Mouse (Mus musculus) embryonic fibroblast, embryonic 13.5 days (primary cell): Measurements from ENCODE around the gene Gprc5c. TPM values are rescaled to one million over a fixed set of nuclear protein-coding genes. Genes with fewer than 3 reads are reported as not detected.
A peak's percentile ranks its signal among the peaks of the same experiment; 100 is the strongest.

Source experiments
- H3K27ac ChIP-seq: 2 replicates; pipeline ENCODE4 v1.5.1; 2012; ENCODE audit warnings: low read length, control low read depth, inconsistent platforms; ENCODE audit not compliant: insufficient read depth
- H3K4me1 ChIP-seq: 2 replicates; pipeline ENCODE4 v1.6.1; 2011; ENCODE audit warnings: low read length; ENCODE audit not compliant: control insufficient read depth, insufficient read depth
- H3K4me3 ChIP-seq: 2 replicates; pipeline ENCODE4 v1.5.1; 2011; ENCODE audit warnings: mild to moderate bottlenecking, control low read depth, low read length; ENCODE audit not compliant: insufficient read depth
- CTCF ChIP-seq: IDR thresholded peaks from 2 replicates; pipeline ENCODE4 v1.5.1; 2011; ENCODE audit warnings: mild to moderate bottlenecking, control low read depth, low read length, moderate library complexity, borderline replicate concordance; ENCODE audit not compliant: insufficient read depth
- POLR2A ChIP-seq: IDR thresholded peaks from 2 replicates; pipeline ENCODE4 v1.6.1; 2011; ENCODE audit warnings: low read depth, mild to moderate bottlenecking, control low read depth, low read length, moderate library complexity
- polyA plus RNA-seq: library from polyadenylated mRNA; stranded (reverse); fragments of >200 nt; gene quantifications from 2 replicates; pipeline ENCODE4 v1.2.4, GENCODE M21; 2011; ENCODE audit warnings: low read depth; ENCODE audit not compliant: missing spikeins, insufficient read length

Gene Gprc5c
- polyA plus RNA-seq: 6.4 and 9.2 TPM in 2 replicates

DNA sequence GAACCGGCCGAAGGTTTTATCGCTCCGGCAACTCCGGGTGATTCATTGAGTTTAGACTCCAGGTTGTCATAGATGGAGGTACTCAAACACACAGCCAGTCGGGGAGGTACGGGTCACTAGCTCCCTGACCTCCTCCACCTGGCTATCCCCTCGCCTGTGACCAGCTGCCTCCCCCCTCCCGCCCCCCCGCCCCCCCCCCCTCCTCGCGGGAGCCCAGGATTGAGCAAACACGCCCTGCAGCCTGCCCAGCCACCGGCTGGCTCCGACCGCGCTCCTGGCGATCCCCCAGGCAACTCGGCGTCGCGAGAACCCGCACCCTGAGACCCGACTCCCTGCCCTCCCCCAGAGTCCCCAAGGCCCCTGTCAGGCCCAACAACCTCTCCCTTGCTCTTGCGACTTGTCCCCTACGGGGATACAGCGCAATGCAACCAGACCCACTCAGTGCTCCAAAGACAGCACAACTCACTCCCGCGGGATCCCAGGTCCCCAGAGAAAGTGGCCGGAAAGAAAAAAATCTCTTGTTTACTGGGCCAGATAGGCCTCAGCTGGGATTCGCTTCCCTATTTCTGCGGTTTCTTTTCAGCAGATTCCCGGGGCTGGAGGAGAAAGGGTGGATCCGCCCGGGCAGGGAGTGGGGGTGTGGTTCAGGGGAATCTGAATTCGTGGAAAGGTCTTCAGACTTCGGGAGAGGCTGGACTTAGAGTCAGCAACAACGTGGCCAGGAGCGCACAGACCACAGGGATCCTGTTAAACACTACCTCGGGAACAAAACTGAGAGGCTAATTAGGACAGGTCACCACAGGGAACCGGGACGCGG, at the start of gene Gprc5c:
Gene Gprc5c (plus strand): TSS at position 701 of the 817 bp plus-strand sequence.
- Histone ChIP-seq H3K4me1 (no peaks in the 10 kb centered on the region), H3K4me3 (peak within 1 kb of the TSS; percentile 55), H3K27ac (no peak within 1 kb of the TSS)
- peak; percentile 30; the same call in 1 of the 2 replicates for TF ChIP-seq POLR2A
- no peak for TF ChIP-seq CTCF

DNA sequence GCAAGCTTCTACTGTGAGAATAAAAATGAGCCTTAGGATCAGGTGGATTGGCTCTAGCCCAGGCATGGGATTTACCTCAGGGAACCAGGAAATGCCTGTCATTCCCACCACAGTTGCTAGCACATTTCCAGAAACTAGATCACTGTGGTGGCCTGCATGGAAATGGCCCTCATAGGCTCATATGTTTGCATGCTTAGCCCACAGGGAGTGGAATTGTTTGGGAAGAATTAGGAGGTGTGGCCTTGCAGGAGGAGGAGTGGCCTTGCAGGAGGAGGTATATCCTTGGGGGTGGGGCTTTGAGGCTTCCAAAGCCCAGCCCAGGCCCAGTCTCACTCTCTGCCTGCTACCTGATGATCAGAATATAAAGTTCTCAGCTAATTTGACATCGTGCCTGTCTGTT, 49.0 kb upstream of the Gprc5c start:
- H3K27ac ChIP-seq: no peak overlapping the region
- TF ChIP-seq POLR2A (no peak), CTCF (no peak)
- H3K4me3 ChIP-seq: no peak overlapping the region
- no peaks in the 10 kb centered on the region for H3K4me1 ChIP-seq

DNA sequence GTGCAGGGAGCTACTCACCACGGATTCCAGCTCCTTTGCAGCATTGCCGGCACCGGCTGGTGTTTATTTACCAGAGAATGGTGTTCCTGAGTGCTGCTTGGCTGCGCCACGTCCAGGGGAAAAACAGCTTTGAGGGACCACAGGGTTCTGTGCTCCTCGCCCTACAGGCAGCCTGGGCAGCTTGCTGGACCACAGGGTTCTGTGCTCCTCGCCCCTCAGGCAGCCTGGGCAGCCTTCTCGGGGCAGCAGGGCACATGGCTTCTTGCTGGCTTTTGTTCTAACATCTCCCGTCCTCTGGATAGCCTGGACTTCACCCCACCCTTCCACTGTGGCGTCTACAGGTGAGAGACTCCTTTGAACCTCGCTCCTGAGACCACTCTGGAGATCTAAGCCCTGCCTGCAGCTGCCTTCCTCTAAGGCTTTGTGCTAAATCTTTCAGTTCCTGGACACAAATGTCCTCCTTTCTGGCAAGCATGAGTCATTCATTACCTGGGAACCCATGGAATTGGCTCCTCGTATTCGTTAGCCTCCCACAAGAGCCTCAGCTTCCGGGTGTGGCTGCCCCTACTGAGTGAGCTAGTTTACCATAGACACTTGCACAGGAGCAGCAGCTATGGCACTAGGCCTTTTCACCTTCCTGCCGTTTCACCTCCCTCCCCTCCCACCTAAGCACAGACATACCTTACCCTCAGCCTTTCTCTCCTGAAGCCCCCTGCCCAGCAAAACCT, 48.2 kb upstream of the Gprc5c start:
- peaks cover 5% of the 10 kb centered on the region; the same call in 1 of the 2 replicates for H3K4me1 ChIP-seq
- H3K27ac ChIP-seq: no peak overlapping the region
- TF ChIP-seq CTCF (no peak), POLR2A (no peak)
- no peak overlapping the region for H3K4me3 ChIP-seq

DNA sequence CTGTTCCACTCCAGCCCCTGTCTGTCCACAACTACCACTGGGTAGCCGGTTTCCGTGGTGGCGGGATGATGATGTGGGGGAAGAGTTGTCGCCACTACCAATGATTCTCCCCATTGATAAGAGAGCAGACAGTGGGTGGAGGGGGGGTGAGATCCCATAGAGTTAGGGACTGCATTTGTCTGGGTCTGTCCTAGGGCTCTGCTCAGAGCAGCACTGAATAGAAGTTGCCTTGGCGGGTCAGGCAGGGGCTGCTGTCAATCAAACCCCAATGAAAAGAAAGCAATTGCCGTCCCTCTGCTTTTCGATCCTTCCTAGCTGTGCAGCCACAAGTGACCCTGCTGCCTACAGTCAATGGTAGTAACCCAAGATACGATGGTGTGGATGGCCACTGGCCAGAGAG, 47.0 kb upstream of the Gprc5c start:
- no peak overlapping the region for H3K27ac ChIP-seq
- TF ChIP-seq CTCF (no peak), POLR2A (no peak)

DNA sequence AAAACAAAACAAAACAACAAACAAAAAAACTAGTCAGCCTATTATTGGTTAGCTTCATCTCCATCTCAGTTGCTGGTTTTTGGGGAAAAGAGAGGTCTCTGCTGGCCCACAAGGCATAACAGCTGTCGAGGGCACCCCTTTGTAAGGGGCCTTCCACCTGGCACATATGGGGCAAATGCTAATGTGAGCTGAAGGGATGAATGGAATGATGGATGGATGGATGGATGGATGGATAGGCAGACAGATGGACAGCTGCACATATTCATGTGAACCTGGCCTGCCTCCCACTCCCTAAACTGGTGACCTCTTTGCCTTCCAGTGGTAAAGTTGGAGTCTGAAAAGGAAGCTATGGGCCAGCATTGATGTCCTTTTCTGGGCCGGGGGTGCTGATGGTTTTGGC, 43.9 kb upstream of the Gprc5c start:
- Histone ChIP-seq H3K4me1 (peaks cover 5% of the 10 kb centered on the region; the same call in 1 of the 2 replicates), H3K27ac (no peak overlapping the region), H3K4me3 (no peak overlapping the region)
- TF ChIP-seq CTCF: no peak
- no peak for TF ChIP-seq POLR2A

More for the DNA sequence above, 47.0 kb upstream of the Gprc5c start:
- no peak overlapping the region for H3K4me3 ChIP-seq
- H3K4me1 ChIP-seq: peaks cover 5% of the 10 kb centered on the region; the same call in 1 of the 2 replicates

DNA sequence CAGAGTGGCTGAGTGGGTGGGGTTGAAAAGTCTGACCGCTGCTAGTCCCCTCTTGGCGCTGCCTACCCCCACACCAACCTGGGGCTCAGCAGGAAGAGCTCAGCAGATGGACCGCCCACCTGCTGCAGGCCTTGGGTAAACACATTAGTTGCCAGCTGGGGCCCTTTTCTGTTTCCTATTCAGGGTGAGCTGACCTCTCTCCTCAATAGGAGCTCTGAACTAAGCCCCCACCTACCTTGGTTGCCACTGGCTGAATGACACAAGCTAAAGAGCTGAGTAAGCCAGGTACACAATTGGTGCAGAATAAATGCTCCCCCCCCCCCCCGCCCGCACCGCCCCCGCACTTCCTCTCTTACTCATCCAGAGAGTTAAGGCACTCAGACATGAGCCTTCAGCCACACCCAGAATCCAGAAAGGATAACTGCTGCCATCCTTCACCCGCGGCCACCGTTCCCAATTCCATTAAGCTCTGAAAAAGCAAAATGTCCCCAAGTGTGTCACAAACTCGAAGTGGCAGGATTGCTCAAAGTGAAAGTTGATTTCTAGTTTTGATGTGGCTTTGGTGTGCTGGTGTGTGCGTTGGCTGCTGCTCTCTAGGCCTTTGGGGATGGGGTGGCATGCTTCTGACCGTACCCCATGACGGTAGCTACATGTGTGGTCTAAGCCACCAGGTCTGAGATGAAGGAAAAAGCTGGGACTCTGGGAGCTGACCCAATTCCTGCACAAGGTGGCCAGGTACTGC, 43.1 kb upstream of the Gprc5c start:
- H3K4me3 ChIP-seq: no peak overlapping the region
- TF ChIP-seq POLR2A (no peak), CTCF (no peak)
- H3K27ac ChIP-seq: no peak overlapping the region
- peaks cover 5% of the 10 kb centered on the region; the same call in 1 of the 2 replicates for H3K4me1 ChIP-seq

DNA sequence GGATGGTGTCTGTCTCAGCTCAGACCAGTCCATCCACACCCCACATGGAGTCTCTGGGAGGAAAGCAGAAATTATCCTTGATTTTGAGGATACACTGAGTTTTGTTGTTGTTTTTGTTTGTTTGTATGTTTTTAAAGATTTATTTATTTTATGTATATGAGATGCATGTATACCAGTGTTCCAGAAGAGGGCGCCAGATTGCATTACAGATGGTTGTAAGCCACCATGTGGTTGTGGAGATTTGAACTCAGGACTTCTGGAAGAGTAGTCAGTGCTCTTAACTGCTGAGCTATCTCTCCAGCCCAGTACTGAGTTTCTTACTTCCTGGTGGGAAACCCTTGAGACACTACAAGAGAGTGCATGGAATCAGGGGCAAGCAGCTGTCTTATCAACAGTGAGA, 41.6 kb upstream of the Gprc5c start:
- H3K4me1 ChIP-seq: peaks cover 5% of the 10 kb centered on the region; the same call in 1 of the 2 replicates
- no peak overlapping the region for H3K27ac ChIP-seq
- no peak overlapping the region for H3K4me3 ChIP-seq
- no peak for TF ChIP-seq POLR2A
- no peak for TF ChIP-seq CTCF

DNA sequence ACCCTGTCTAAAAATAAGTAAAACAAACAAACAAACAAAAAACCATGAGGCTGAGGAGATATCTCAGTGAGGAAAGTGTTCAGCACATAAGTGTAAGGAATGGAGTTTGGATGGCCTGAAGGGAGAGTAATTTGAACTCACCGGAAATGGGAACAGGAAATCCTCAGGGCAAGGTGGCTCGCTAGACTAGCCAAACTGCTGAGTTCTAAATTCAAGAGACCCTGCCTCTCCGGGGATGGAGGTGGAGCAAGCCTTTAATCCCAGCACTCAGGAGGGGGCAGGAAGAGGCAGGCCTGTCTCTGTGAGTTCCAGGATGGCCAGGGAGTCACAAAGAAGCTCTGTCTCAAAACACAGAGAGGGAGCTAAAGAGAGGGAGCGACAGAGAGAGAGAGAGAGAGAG, 40.6 kb upstream of the Gprc5c start:
- TF ChIP-seq POLR2A: no peak
- no peak for TF ChIP-seq CTCF
- no peak overlapping the region for H3K4me3 ChIP-seq
- peaks cover 5% of the 10 kb centered on the region; the same call in 1 of the 2 replicates for H3K4me1 ChIP-seq
- H3K27ac ChIP-seq: no peak overlapping the region

DNA sequence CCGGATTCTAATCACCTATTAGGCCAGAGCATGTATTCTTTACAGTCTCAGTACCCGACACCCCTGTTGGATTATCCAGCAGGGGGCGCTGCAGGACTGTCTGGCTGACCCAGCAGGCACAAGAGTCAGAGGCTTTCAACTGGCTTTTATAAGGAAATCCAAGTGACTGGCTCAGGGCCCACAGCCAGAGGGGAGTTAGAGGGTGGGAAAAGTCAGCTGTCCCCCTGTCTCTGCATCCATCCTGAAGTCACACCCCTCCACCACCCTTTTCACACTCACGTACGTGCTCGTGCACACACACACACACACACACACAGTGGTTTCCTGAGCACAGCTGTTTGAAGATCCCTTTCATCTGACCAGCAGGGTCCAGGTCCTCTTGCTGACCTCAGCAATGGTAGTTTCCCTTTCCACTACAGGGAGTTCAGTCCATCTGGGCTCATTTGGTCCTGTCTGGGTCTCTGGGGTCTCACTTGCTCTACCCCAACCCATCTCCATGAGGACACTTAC, 38.2 kb upstream of the Gprc5c start:
- TF ChIP-seq CTCF: peak; percentile 69
- TF ChIP-seq POLR2A: no peak
- H3K27ac ChIP-seq: no peak overlapping the region

More for the DNA sequence above, 38.2 kb upstream of the Gprc5c start:
- no peak overlapping the region for H3K4me3 ChIP-seq
- H3K4me1 ChIP-seq: no peaks in the 10 kb centered on the region
